Mouse (Mus musculus): ENCODE results near the gene D930007J09Rik.

D930007J09Rik gene

DNA sequence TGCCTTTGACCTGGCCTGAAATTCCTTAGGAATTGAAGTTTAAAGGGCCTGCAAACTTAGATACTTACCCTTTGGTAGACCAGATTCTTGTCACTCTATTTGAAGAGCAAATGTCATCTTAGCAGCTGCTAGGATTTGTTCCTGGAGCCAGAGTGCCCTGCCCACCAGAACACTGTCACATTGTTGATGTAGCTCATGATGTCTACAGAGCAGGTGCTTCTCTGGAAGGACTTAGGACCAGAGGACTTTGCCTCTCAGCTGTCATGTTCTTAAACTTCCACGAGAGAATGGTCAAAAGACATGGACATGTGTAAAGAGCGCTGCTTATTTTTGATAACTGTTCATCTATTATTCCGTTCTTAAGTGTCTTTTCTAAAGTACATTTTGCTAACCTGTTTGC is 16.6 kb upstream of the D930007J09Rik start:
- no peak for DNase-seq

DNA sequence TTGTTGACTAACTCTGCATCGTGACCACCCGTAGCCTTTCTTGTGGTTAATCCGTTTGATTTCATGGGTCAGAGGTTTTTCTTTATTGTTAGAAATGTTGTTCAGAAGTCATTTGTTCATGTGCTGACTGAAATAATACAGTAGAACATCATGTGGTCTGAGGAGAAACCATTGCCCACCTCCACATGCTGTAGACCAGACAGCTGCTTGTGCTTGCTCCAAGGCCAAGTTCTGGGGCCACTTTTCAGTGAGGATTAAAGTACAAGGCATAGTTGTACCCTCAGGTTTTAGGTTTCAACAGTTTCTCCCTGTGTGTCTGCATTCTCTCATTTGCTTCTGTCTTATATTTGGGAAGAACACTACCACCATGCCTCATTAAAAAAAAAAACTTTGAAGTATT is 5.0 kb upstream of the D930007J09Rik start:
- DNase-seq = no peak

DNA sequence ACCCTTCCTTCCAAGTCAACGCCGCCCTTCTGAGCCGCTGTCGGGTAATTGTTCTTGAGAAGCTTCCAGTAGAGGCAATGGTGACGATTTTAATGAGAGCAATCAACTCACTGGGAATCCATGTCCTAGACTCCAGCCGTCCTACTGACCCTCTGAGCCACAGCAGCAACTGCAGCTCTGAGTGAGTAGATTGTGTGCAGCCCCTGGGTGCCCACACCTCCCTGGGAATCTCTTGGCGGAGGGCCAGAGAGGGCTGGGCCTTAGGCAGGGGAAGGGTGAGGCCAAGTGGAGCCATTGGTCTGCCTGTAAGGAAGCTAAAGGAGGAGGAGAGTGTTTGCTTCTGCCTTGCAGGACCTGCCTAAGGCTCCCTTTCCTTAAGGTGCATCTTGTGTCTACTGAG is 4.2 kb upstream of the D930007J09Rik start:
- DNase-seq = no peak

DNA sequence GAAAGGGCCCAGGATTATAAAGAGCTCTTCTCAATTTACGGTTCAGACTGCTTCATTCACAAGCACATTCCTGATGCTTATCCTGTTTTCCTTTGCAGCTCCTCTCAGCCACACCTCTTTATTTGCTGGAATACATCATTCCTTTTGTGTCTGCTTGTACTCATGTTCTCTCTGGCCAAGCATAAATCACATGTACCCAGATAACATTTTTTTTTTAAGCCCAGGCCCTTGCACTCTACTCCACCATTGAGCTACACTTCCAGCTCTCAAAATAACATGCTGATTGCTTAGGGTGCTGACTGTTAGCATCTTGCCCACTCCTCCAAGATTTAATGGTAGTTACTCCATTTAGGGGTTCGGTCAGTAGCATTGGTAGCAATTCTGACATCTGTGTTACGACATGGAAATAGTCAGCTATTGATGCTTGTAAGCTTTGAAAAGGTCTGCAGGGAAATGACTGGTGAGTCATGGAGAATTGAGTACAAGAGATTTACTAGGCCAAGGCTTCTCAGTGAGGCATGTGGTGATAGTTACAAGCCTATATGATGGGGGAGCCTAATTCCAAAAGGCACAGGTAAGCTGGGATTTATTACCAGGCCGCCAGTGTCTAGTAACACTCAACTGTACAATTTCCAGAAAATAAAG is 1.2 kb upstream of the D930007J09Rik start:
- no peak for DNase-seq

DNA sequence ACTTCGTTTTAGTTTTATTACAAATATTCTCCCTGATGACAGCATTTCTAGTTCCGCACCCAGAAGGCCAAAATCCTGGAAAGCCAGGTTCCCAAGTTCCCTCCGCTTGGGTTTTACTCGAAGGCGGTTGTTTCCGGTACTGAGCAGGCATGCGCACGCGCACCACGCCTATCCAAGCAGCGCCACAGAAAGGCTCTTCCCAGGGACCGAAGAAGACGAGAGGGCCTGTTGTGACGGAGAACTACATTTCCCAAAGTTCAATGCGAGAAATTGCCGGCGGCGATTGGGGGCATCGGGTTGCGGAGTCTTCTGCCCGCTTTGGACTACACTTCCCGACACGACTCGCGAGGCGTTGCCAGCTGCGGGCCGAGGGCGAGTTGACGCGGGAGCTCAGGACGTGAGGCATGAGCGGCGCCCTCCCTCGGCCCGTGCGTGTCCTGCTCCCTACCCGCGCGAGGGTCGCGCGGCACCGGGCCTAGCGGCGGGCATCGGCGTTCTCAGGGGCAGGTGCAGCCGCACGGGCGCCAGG is 892 bp downstream of the D930007J09Rik start, which contains the start of gene Wrnip1:
Gene Wrnip1 (plus strand): TSS at position 346 of the 529 bp plus-strand sequence.
- peak; percentile 98 for DNase-seq

DNA sequence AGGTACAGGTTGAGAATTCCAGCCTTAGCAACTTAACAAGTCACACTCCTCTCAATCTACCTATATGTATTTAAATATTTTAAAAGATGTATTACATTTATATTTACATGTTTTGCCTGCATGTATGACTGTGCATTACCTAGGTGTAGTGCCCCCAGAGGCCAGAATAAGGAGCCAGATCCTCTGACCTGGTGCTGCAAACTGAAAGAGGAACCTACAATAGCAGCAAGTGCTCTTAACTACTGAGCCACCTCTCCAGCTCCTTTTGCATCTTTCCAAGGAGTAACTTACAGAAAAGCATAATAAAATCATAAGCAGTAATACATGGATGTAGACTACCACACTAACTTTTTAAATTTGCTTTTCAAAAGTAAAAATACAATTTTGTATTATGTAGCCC is 1.8 kb downstream of the D930007J09Rik start:
- DNase-seq = peak; percentile 56

DNA sequence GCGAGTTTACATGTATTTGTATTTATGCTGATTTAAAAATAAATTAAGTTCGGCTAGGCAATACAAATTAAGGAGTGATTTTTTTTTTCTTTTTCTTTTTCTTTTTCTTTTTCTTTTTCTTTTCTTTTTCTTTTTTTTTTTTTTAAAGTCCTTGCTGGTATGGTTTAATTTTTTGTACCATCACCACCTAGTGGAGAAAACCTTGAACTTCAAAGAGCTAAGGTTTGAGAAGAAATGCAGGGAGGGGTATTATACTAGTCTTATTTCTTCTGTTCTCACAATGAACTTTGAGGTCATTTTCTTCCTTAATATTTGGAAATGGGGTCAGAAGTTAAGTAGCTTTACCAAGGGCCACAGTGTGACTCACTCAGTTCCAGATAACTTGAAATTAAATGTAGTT is 3.5 kb downstream of the D930007J09Rik start:
- peak; percentile 42 for DNase-seq

DNA sequence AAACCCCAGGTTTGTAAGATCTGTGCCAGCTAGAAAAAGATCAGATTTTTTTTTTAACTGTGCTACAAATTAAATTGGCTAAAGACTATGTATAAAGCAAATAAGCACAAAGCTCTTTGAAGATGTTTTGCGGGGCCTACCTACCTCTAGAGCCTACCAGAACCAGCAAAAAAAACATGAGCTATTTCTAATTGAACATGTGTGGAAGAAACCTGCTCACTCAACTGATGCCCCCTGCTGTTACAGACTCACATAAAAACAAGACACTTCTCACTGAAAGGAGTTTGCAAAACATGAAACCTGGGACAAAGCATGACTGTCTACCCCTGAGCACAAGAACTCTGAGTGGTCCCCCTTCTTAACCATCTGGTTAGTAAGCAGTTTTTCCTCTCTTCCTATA is 5.6 kb downstream of the D930007J09Rik start:
- DNase-seq = peak; percentile 9

DNA sequence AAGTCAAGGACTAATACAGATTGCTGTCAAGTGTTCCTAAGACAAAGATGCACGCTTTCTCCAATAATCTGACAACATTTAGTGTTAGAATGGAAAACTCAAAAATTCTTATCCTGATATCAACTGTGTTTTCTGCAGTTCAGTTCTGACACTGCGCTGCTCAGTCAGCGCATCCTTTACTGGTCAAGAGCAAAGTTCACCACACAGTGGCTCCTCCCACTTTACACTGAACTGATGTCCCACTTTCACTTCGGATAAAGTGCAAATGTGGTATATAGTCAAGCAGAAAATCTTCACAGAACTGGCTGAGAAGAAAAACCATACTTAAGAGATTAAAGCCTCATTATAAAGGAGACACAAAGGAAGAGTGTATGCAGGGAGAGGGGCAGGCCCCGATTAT is 7.5 kb downstream of the D930007J09Rik start:
- DNase-seq = no peak

DNA sequence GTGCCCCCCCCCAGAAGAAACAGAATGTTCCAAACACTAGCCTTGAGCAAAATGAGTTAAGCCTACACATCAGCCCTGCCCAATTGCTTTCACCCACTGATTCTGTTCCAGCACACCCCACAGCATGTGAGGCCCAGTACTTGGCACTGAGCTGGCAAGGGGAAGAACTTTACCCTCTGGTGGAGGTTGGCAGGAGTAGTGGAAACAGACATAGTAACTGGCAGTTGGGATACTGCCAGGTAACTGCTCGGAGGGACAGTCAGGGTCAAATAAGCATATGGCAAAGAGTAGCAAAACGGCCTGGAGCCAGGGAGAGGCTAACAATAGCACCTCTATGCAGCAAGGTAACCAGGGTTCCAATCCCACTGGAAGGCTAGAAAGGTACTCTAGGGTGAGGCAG is 8.0 kb downstream of the D930007J09Rik start:
- DNase-seq = no peak

DNA sequence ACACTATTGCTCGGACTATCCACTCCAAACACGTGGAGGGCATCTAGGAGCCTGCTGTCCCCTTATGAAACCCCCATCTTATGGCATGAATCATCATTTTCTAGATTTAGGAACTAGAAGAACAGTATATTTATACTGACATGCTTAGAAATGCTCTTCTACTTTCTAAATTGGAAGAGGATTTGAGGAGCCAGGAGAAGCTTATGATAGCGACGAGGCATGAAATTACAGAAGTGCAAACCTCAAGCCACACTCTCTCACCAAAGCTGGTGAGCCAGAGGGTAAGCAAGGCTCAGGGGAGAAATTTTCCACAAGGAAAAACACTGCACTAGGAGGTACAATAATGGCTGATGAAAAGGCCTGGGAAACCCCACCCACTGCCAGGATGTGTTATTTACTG is 12.9 kb downstream of the D930007J09Rik start:
- DNase-seq = no peak

DNA sequence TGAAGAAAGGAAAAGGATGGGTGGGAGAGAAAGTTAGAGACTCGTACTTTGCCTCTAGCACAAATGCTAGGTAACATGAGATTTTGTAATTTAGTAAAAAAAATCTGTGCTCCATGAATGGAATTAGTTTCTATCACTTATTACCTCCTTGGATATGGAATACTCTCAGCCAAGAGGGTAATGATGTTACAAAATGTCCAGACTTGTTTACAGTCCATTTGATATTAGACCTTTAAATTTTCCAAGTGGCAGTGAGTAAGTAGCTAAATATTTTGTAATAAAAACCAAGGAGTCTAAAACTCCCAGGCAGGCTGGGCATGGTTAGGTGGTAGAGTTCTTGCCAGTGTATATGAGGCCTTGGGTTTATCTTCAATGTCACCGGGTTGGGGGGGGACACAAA is 15.1 kb downstream of the D930007J09Rik start:
- no peak for DNase-seq

DNA sequence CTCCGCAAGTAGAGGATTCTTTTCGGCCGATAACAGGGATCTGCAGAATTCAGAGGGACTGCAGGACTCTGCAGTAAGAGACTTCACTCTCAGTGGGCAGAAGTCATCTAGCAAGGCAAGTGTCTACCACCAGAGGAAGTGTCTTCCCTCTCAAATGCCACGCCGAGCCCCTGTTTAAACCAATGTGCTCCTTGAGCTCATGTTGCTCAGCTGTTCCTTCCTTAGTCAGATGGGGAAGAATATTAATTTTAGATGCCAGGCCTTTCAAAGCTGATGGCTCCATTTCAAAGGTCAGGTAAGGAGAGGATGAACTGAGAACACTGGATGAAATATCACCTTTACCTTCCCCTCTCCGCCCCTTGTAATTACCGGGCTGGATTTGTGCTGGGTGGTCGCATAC is 18.8 kb downstream of the D930007J09Rik start, which contains the start of gene Mylk4:
Gene Mylk4 (minus strand): TSS at position 139 of the 400 bp plus-strand sequence.
- DNase-seq = no peak

DNA sequence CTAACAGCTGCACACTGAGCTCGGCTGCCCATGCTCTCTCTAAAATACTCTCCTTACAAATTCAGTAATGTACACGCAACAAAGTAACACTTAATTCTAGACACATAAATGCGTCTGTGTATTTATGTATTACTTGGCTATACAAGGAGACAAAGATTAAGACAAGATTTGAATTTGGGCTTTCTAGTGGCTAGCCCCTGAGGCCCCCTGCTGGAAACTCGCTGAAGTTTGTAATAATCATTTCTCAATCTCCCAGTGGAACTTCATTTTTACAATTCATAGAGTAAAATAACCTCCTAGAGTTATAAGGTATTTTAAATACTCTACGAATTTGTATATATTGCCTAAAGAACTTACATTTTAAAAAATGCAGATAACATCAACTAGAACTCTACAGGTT is 19.6 kb downstream of the D930007J09Rik start:
- no peak for DNase-seq

DNA sequence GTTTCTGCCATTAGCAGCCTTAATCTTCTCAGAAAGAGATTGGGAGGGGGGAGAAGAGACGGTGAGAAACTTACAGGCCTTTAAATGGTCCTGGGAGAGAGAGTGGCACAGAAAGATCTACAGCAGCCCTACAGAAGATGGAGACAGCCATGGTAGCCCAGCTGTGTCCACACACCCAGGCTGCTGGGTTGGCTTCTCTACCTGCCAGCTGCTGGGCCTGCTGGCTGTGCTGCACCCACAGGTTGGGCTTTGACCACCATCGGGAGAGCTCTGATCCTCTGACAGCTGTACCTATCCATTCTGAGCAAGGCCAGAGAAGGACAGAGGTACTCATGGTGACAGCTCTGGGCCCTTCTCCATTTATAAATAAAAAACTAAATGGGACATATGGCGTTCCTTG is 23.8 kb downstream of the D930007J09Rik start:
- no peak for DNase-seq

DNA sequence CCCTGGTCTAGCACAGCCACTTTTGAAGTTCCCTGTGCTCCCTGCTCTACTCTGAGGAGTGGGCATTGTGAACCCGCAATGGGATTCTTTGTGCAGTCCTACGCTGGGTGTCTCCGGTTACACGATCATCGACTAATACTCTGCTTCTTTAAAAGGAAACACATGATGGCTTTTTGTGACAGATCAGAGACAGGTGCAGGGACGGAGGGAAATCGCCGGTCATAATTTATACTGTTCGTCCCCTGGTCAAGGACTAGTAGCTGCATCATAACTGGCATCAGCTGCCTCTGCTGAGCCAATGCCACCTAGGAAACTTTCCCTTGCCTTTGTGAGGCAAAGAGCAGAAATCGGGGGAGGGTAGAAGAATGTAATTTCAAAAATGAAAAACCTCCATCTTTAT is 26.3 kb downstream of the D930007J09Rik start:
- DNase-seq = no peak

DNA sequence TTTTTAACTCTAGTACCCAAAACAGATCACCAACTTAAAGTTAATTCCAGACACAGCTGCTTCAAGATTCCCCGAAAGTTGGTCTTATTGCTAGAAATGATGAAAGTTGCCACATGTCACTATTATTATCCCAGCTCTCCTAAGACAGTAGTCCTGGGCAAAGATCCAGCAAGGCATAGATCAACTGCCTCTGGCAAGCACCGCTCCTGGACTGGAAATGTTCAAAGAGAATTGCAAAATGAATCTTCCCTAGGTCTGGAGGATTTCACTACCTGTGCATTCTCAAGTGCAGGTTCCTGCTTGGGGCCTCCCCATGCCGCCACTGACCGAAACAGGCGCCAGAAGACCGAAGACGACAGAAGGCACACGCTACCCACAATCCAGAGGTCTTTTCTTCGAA is 26.8 kb downstream of the D930007J09Rik start:
- peak; percentile 14 for DNase-seq

DNA sequence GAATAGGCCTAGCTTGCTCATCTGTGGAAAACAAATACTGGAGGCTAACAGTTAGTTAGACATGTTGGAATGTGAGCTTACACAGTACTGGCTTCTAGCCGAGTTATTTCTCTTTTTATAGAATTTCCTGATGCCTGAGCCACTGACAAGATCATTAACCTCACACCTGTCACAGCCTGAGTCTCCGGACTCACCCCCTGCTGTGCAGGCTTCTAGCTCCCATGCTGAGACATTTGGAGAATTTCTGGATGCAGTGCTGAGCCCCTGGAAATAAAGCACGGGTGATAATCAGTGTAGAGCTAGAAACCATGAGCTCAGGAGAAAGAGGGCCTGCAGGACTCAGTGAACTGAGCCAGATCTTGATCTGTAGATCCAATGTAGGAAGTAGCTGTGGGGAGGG is 32.7 kb downstream of the D930007J09Rik start:
- DNase-seq = no peak

DNA sequence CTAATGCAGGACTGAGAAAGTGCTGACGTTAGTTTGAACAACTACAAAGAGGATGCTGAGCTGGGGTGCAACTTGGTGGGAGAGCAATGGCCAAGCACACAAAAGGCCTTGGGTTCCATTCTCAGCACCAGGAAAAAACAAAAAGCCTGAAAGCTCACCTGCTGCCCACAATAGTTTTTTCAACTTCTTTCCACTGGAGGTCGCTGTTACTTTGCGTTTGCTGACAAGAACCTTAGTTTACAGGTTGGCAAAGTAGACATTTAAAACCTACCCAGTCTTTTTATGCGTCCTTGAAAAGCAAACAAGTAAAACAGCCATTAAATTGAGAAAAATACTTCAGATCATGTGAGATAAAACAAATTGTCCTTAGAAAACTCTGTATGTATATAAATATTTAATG is 34.5 kb downstream of the D930007J09Rik start:
- DNase-seq = peak; percentile 62

DNA sequence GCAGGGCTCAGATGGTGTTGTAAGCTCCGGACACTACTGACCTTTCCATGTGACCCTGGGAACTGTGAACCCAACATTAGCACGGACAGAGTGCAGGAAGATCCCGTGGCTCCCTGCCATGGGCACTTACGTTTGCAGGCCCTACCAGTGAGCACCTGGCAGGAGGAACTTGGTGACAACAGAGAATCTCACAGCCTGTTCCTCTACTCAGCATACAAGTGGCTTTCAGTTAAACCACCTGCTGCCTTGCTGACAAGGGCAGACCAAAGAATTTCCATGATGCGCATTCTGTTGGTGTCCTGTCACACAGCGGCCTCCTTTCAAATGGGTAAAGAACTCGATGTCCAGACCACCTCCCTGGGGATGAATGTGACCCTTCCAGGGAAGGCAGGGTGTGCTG is 38.2 kb downstream of the D930007J09Rik start:
- peak; percentile 27 for DNase-seq

DNA sequence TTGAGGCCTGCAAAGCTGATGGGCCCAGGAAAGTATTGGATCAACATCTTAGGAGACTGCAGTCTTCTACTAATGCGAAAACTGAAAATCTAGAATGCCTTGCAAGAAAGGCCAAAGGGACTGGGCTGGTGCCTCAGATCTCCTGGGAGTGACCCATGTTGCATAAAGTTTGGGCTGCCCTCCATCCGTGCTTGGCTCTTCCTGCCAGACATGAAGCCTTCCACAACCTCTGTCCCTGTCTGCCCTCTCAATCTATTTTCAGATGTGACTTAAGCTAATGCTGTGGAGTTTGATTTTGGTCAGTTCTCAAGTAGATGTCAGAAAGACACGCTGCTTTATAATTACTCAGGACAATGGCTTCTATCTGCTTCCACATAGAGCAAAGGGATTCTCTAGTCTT is 39.5 kb downstream of the D930007J09Rik start:
- peak; percentile 59 for DNase-seq

DNA sequence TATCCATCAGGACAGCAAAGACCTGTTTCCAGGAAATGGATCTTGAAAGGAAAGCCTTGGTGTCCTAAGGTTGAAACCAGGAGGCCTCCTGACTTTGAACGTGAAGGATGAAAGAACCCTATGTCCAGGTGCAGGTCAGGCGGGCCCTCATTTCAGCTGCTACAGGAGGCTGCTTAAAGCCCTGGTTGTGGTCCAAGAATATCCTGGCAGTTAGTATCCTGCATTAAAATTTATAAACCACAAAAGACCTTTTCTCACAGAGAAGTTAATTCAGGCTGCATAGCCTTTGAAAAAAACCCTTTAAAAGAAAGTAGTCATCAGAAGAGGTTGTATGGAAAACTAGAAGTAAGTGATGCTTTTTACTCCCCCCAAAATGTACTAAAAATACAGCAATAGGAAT is 41.9 kb downstream of the D930007J09Rik start:
- DNase-seq = no peak

DNA sequence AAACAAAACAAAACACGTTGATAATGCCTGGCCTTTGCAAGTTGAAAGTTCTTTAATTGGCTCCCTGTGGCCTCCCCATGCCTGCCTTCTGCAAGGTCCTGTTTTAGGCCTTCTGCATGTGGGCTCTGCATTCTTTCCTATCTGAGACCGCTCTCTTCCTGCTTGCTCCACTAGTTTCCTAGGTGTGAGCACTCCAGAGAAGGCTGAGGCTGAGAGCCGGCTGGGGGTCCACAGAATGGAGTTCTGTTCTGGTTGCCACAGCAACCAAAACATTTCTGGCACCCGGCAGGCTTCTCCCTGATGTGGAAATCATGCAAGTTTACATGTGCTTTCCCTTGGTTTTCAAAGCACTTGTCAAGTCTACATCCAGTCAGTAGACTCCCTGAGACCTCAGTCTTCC is 43.6 kb downstream of the D930007J09Rik start:
- DNase-seq = no peak
